Mouse (Mus musculus) spleen, adult 2 months (tissue): ENCODE results near the gene Gli2.

ENCODE experiments used
- CTCF ChIP-seq: fragments of 200-500 bp; IDR thresholded peaks from 2 replicates; pipeline ENCODE4 v1.5.1; 2011; ENCODE audit warnings: mild to moderate bottlenecking, inconsistent platforms; ENCODE audit not compliant: insufficient read depth, insufficient read length, insufficient replicate concordance; ENCODE audit errors: extremely low read depth
- POLR2A ChIP-seq: fragments of 200-500 bp; IDR thresholded peaks from 2 replicates; pipeline ENCODE4 v1.6.1; 2011; ENCODE audit warnings: low read depth, low read length, inconsistent platforms

DNA sequence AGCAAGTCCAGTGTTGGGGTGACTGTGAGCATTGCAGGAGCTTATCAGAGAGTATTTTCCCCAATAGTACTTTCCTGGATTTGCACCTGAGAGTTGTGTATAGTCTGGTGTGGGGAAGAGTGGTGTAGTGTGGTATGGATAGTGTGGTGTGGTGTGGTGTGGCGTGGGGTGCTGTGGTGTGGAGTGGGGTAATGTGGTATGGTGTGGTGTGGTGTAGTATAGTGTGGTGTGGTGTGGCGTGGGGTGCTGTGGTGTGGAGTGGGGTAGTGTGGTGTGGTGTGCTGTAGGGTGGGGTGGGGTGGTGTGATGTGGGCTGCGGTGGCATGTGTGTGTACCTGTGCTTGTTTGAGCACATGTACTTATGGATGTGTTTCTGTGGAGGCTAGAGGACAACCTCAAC is 246.7 kb downstream of the Gli2 start:
- TF ChIP-seq POLR2A (no peak), CTCF (no peak)
